Mouse (Mus musculus): ENCODE results near the gene Olfr1342.

- TF ChIP-seq CTCF (IDR thresholded peaks at IDR 0.05; ENCODE audit: extremely low read depth, insufficient read length, insufficient replicate concordance, low read depth, low read length) (no peak), POLR2A (IDR thresholded peaks at IDR 0.05; ENCODE audit: low read depth, low read length) (no peak)
These were observed 19.1 kb upstream of the Olfr1342 start for GRCm38 (mm10) chr4:118711656-118712055.

Data from small intestine, adult 2 months (tissue).